Mouse (Mus musculus) brown adipose tissue, adult 24 weeks (tissue): ENCODE measurements around the gene Olfr695. TPM values are rescaled to one million over a fixed set of nuclear protein-coding genes. Genes with fewer than 3 reads are reported as not detected.

Experiments used
- polyA plus RNA-seq: library from polyadenylated mRNA; stranded (reverse); fragments of >200 nt; gene quantifications from 2 replicates; pipeline ENCODE4 v1.2.4, GENCODE M21; 2012; ENCODE audit not compliant: missing spikeins, insufficient read depth, insufficient read length

Gene Olfr695
- polyA plus RNA-seq, 1 experiment, result not detected

Other genes starting within 250 kb of the Olfr695 start
- not detected in 2 replicates for gene Olfr693, start 35.8 kb downstream of the Olfr695 start, polyA plus RNA-seq
- not detected in 2 replicates for gene Olfr694, start 24.6 kb downstream of the Olfr695 start, polyA plus RNA-seq
- not detected in 2 replicates for gene Olfr697, start 26.0 kb upstream of the Olfr695 start, polyA plus RNA-seq
- not detected in 2 replicates for gene Olfr698, start 39.0 kb upstream of the Olfr695 start, polyA plus RNA-seq
- gene Olfr699, start 76.8 kb upstream of the Olfr695 start, polyA plus RNA-seq, result not detected in 2 replicates
- gene Olfr700, start 92.4 kb upstream of the Olfr695 start, polyA plus RNA-seq, result not detected in 2 replicates
- not detected in 2 replicates for gene Olfr701, start 97.7 kb upstream of the Olfr695 start, polyA plus RNA-seq
- not detected in 2 replicates for gene Olfr702, start 117.5 kb upstream of the Olfr695 start, polyA plus RNA-seq
- gene Olfr703, start 127.0 kb upstream of the Olfr695 start, polyA plus RNA-seq, result not detected in 2 replicates
- gene Olfr704, start 146.8 kb upstream of the Olfr695 start, polyA plus RNA-seq, result not detected in 2 replicates
- gene Olfr705, start 160.5 kb upstream of the Olfr695 start, polyA plus RNA-seq, result not detected in 2 replicates
- gene Olfr706, start 171.8 kb upstream of the Olfr695 start, polyA plus RNA-seq, result not detected in 2 replicates
- not detected in 2 replicates for gene Olfr707, start 184.8 kb upstream of the Olfr695 start, polyA plus RNA-seq
- not detected in 2 replicates for gene Olfr1532-ps1, start 191.6 kb upstream of the Olfr695 start, polyA plus RNA-seq
- gene Olfr709-ps1, start 215.8 kb upstream of the Olfr695 start, polyA plus RNA-seq, result not detected in 2 replicates
- gene Olfr710, start 231.9 kb upstream of the Olfr695 start, polyA plus RNA-seq, result not detected in 2 replicates
- not detected in 2 replicates for gene Olfr6, start 247.5 kb upstream of the Olfr695 start, polyA plus RNA-seq